Mouse (Mus musculus): ENCODE measurements around the gene Cdc37. TPM values are rescaled to one million over a fixed set of nuclear protein-coding genes. Genes with fewer than 3 reads are reported as not detected.
"Not testable (repeated sequence)": the region's sequence is repeated elsewhere in the genome, so short reads cannot be mapped to it uniquely, and the experiment has no call there.

Cdc37 gene
- 100 to 1,000 TPM; 175 to 181 TPM for total RNA-seq (2021)
- long read RNA-seq, experiment 1, full-length matches to known transcripts = 150 of 166 reads
- long read RNA-seq, experiment 1, partial matches to known transcripts = 7 of 166 reads
- long read RNA-seq, experiment 1, other reads (novel, unspliced or antisense) = 9 of 166 reads
- long read RNA-seq, experiment 2, full-length matches to known transcripts = 396 of 435 reads
- long read RNA-seq, experiment 2, partial matches to known transcripts = 14 of 435 reads
- long read RNA-seq, experiment 2, other reads (novel, unspliced or antisense) = 25 of 435 reads

GRCm38 (mm10) chr9:21149654-21150419, at the start of gene Cdc37:
Cdc37 (minus strand) TSS chr9:21149982.
- peak; percentile 92 for DNase-seq (ENCODE audit: low spot score in 2 of 2)

GRCm38 (mm10) chr9:21198960-21199359, 49.2 kb upstream of the Cdc37 start:
- DNase-seq (ENCODE audit: low spot score in 2 of 2) = no peak

GRCm38 (mm10) chr9:21197981-21198380, 48.2 kb upstream of the Cdc37 start:
- DNase-seq (ENCODE audit: low spot score in 2 of 2) = no peak

GRCm38 (mm10) chr9:21196521-21197433, 47.0 kb upstream of the Cdc37 start:
- DNase-seq (ENCODE audit: low spot score in 2 of 2) = no peak

- DNase-seq (ENCODE audit: low spot score in 2 of 2) = not testable (repeated sequence)
Measured at GRCm38 (mm10) chr9:21195736-21196505, 46.1 kb upstream of the Cdc37 start.

GRCm38 (mm10) chr9:21194787-21195493, 45.2 kb upstream of the Cdc37 start:
- DNase-seq (ENCODE audit: low spot score in 2 of 2) = no peak

- no peak for DNase-seq (ENCODE audit: low spot score in 2 of 2)
Measured at GRCm38 (mm10) chr9:21193786-21194185, 44.0 kb upstream of the Cdc37 start.

GRCm38 (mm10) chr9:21190670-21191069, 40.9 kb upstream of the Cdc37 start:
- no peak for DNase-seq (ENCODE audit: low spot score in 2 of 2)

GRCm38 (mm10) chr9:21189905-21190304, 40.1 kb upstream of the Cdc37 start:
- DNase-seq (ENCODE audit: low spot score in 2 of 2) = no peak

- DNase-seq (ENCODE audit: low spot score in 2 of 2) = no peak
Measured at GRCm38 (mm10) chr9:21185436-21185835, 35.7 kb upstream of the Cdc37 start.

GRCm38 (mm10) chr9:21184733-21185132, 35.0 kb upstream of the Cdc37 start:
- peak in 1 of 2 experiments; percentile 45 for DNase-seq (ENCODE audit: low spot score in 2 of 2)

GRCm38 (mm10) chr9:21183905-21184413, 34.2 kb upstream of the Cdc37 start:
- DNase-seq (ENCODE audit: low spot score in 2 of 2) = peak; percentile 68 to 72

- no peak for DNase-seq (ENCODE audit: low spot score in 2 of 2)
Measured at GRCm38 (mm10) chr9:21183421-21183820, 33.6 kb upstream of the Cdc37 start.

GRCm38 (mm10) chr9:21181421-21182220, 31.8 kb upstream of the Cdc37 start:
- DNase-seq (ENCODE audit: low spot score in 2 of 2) = peak in 1 of 2 experiments; percentile 57

- no peak for DNase-seq (ENCODE audit: low spot score in 2 of 2)
Measured at GRCm38 (mm10) chr9:21180841-21181240, 31.1 kb upstream of the Cdc37 start.

GRCm38 (mm10) chr9:21180402-21180801, 30.6 kb upstream of the Cdc37 start:
- DNase-seq (ENCODE audit: low spot score in 2 of 2) = no peak

GRCm38 (mm10) chr9:21172364-21172763, 22.6 kb upstream of the Cdc37 start:
- no peak for DNase-seq (ENCODE audit: low spot score in 2 of 2)

GRCm38 (mm10) chr9:21169157-21169556, 19.4 kb upstream of the Cdc37 start:
- DNase-seq (ENCODE audit: low spot score in 2 of 2) = no peak

Data from adrenal gland, adult 18-20 months (tissue).